Mouse (Mus musculus): Measurements from ENCODE around the gene Crb1.

Gene Crb1

GRCm38 (mm10) chr1:139224309-139224949 lies 152.5 kb downstream of the Crb1 start:
- DNase-seq (ENCODE audit: low spot score in 2 of 2), result no peak

GRCm38 (mm10) chr1:139223804-139224203 lies 153.1 kb downstream of the Crb1 start:
- DNase-seq (ENCODE audit: low spot score in 2 of 2), result no peak

- DNase-seq (ENCODE audit: low spot score in 2 of 2), result no peak
Observed at GRCm38 (mm10) chr1:139215311-139215710, 161.6 kb downstream of the Crb1 start.

GRCm38 (mm10) chr1:139210505-139210904 lies 166.4 kb downstream of the Crb1 start:
- no peak for DNase-seq (ENCODE audit: low spot score in 2 of 2)

GRCm38 (mm10) chr1:139209796-139210195 lies 167.1 kb downstream of the Crb1 start:
- DNase-seq (ENCODE audit: low spot score in 2 of 2), result no peak

DNA sequence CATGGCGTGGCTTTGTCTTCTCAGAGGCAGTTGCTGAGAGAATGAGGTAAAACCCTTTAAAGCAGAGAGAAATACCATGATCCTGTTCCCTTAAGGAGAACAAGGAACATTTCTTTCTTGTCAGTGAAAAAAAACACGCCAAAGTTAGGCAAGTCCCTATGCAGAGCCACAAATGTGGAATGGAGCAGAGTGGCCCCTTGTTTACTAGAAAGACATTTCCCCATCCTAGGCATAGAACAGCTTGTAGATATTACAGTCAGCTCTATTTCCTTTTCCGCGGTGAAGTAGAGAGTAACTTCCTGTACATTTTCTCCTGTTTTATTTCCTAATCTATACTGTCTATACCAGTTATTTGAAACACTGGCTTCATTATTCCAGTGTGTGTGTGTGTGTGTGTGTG lies 170.6 kb downstream of the Crb1 start:
- no peak for DNase-seq (ENCODE audit: low spot score in 2 of 2)

DNA sequence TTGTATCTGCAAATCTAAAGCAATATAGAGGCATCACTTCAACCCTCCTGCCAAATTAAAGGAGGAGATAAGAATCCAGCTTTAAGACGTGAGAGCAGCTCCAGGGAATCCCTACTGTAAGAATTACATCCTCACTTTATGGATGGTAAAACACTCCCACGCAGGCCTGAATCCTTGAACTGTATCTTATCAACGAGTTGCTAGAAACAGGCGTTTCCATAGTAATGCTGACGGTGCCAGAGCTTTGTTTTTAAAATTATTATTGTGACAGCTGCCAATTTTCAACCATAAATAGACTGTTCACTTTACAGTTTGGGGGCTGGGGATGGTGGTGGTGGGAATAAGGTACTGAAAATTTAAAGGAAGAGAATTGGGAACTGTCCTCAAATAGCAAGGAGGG lies 173.9 kb downstream of the Crb1 start:
- no peak for DNase-seq (ENCODE audit: low spot score in 2 of 2)

DNA sequence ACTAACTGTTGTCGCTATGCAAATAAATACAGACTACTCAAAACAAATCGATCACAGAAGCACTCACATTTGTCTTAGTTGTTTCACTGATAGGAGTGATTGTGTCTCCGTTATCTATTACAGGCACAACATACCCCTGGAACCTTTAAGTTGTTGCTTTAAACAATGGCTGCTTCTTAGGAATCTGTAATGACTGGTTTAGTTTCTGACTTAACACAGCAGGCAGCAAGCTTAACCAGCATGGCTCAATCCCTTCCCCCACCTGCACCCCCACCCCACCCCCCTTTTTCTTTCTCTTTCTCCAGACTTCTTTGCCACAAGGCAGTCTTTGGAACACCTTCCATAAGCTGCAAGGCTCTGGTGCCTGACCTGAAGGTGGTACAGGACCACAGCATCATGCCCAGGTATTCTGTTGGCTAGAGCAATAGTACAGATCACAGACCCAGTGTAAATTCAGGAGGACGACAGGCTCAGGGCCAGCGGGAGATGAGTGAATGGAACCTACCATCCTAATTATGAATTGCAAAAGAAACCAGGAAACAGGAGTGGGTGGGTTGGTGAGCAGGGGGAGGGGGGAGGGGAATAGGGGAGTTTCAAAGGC lies 182.4 kb downstream of the Crb1 start:
- no peak for DNase-seq (ENCODE audit: low spot score in 2 of 2)

GRCm38 (mm10) chr1:139194011-139194410 lies 182.9 kb downstream of the Crb1 start:
- DNase-seq (ENCODE audit: low spot score in 2 of 2), result no peak

DNA sequence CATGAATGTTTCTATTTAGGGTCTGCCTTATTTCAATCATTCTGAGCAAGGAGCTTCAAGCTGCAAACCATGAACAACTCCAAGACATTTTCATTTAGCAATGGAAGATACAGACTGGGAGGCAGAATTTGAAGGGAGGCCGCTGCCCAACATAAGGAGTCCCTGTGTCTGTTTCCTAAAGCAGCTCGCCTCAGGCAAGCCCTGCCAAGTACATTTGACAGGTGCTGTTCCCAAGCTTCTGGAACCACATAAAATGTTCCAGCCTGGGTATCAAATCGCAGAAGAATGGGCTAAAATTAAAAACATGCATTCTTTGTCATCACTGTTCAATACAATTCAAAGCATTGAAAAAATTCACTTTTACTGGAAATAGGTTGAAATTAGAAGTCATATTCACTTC lies 184.3 kb downstream of the Crb1 start:
- DNase-seq (ENCODE audit: low spot score in 2 of 2), result no peak

DNA sequence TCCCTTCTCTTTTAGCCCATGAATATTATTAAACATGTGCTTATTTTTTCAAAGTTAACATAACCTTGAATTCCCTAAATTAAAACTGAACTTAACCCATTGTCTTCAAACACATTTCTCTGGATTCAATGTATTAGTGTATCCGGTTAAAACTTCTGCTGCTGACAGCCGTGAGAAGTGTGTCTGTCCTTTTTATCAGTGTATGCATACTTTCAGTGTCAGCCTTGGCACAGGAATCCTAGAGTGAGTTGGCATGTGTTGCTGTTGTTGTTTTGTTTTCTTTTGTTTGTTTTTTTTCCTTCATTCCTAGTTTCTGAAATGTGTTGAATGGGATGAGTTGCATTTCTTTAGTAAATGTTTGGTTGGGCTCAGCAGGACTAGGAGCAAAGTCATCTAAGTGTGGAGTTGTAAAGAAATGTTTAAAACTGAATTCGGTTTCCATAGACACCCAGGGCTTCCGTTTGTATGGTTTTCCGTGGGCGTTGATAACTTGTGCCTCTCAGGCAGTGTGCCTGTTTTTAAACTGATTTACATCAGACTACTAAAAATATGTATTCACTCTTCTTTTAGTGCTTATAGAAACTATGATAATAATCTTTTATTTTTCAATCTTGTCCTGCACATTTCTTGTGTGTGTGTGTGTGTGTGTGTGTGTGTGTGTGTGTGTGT lies 196.3 kb downstream of the Crb1 start:
- DNase-seq (ENCODE audit: low spot score in 2 of 2), result no peak

DNA sequence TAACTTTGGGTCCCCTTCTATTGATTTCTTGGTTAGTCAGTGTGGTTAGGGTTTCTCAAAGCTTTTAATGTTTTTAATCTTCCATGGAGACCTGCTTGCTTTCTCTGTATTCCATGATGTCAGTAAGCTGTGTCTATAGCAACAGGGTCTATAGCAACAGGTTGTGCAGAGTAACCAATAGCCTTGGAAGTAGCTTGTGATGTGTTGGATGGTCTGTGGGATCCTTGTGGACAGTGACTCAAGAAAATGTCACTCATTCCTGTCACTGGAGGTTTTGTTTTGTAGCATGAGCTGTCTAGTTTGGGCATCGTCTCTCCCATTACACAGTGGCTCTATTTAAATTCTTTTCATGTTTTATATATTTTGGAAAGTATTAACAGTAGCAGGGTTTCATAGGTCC lies 197.2 kb downstream of the Crb1 start:
- no peak for DNase-seq (ENCODE audit: low spot score in 2 of 2)

DNA sequence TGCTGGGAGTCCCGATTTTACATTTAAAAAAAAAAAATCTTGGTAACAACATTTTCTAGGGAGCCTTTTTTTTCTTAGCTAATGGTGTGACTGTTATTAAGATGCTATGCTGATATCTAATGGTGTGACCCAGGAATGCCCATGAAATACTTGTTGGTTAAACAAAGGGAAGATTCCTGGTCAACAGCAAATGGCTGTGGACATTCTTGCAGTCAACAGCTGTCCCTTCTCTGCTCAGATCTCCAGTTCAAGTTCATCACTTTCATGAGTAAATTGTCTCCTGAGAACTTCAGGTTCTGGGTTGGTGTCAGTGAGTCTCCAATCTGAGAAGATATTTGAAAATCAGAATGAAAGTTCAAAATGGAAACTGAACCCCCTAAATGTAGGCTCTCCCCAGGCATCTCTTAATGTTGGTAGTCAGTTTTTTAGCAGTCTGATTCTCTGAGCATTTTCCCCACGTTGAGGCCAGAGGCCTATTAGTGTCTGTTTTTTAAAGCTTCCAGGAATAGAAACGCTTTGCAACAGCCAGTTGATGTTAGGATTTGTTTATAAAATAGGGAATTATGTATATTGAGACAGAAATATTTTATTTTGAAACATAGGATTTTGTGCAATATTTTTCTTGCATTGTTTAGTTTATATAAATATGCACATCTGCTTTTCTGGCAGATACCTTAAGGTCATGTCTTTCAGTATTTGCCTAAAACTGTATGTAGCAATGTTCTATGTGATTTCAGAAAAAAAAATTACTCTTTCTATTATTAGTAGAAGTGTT lies 202.7 kb downstream of the Crb1 start:
- DNase-seq (ENCODE audit: low spot score in 2 of 2), result no peak

DNA sequence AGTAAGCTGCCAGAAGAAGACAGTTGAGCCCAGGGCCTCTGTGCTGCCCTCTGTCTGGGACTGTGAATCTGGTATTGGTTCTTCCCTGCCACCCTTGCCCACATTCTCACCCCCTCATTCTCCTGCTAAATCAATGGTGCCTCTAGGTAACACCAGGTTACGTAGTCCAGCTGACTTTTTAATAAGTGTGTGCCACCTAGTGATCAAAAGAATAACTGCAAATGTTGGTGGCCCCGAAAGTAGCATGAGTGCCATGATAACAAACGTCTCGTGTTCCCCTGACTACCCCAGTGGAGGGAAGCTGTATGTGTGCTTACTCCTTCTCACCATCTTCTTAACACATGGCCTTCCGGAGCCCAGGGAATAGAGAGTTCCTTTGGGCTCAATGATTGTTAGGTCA lies 214.1 kb downstream of the Crb1 start:
- peak in 1 of 2 experiments; percentile 26 for DNase-seq (ENCODE audit: low spot score in 2 of 2)

- no peak for DNase-seq (ENCODE audit: low spot score in 2 of 2)
Observed at GRCm38 (mm10) chr1:139161619-139162018, 215.3 kb downstream of the Crb1 start.

GRCm38 (mm10) chr1:139156397-139156796 lies 220.5 kb downstream of the Crb1 start:
- peak in 1 of 2 experiments; percentile 18 for DNase-seq (ENCODE audit: low spot score in 2 of 2)

- DNase-seq (ENCODE audit: low spot score in 2 of 2), result no peak
Observed at GRCm38 (mm10) chr1:139153493-139153892, 223.4 kb downstream of the Crb1 start.

DNA sequence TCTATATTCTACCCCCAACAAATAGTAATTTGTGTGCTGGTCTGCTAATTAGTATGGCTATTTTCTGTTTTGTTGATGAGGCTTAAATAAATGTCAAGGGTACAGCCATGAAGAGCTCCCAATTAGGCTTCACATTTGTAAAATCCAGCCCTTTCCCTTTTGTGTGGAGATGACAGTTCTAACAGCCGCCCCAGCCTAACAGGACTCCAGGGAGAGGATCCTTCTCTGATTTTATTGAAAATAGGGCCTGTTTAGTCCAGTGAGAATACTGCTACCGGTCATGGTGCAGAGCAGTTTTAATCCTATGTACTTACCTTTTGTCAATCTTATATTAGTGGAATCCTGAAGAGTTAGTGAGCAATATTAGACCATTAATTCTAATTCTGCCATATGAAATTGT lies 223.9 kb downstream of the Crb1 start:
- no peak for DNase-seq (ENCODE audit: low spot score in 2 of 2)

All from thymus, postnatal 10 days (tissue).